Mouse (Mus musculus) lung, postnatal 0 days (tissue): ENCODE measurements at regions not wholly inside any gene's neighbourhood (a gene's known extent, or its start where the extent isn't known, plus 50 kb on each side); places are given as distances from the start of the nearest gene placed in this dataset.

Source experiments
- ATAC-seq: fragments of 200-750 bp; cut with Nextera tagmentation; 2 replicates; pipeline ENCODE4 v1.8.0; 2017; ENCODE audit warnings: moderate library complexity
- DNase-seq: peaks from one replicate; pipeline ENCODE4 v3.0.0-alpha.2; 2016; ENCODE audit warnings: low spot score
- H3K27ac ChIP-seq: fragments of 300-500 bp; sonication (generic); 2 replicates; pipeline ENCODE4 v1.5.1; 2014; ENCODE audit warnings: antibody characterized with exemption, mild to moderate bottlenecking, low read length, mixed read lengths
- H3K27me3 ChIP-seq: fragments of 300-500 bp; sonication (generic); replicated peaks from 2 replicates; pipeline ENCODE4 v1.6.1; 2014; ENCODE audit warnings: low read length, mixed read lengths; ENCODE audit not compliant: insufficient read depth
- H3K36me3 ChIP-seq: fragments of 300-500 bp; sonication (generic); 2 replicates; pipeline ENCODE4 v1.6.1; 2014; ENCODE audit warnings: low read length, mixed read lengths; ENCODE audit not compliant: insufficient read depth
- H3K4me1 ChIP-seq: fragments of 300-500 bp; sonication (generic); 2 replicates; pipeline ENCODE4 v1.6.1; 2014; ENCODE audit warnings: antibody characterized with exemption, low read depth, low read length, mixed read lengths; ENCODE audit not compliant: insufficient read depth
- H3K4me2 ChIP-seq: fragments of 300-500 bp; sonication (generic); replicated peaks from 2 replicates; pipeline ENCODE4 v1.6.1; 2014; ENCODE audit warnings: low read depth, mild to moderate bottlenecking, low read length, moderate library complexity, mixed read lengths
- H3K4me3 ChIP-seq: fragments of 300-500 bp; sonication (generic); 2 replicates; pipeline ENCODE4 v1.5.1; 2014; ENCODE audit warnings: low read depth, low read length
- H3K9ac ChIP-seq: fragments of 300-500 bp; sonication (generic); replicated peaks from 2 replicates; pipeline ENCODE4 v1.6.1; 2014; ENCODE audit warnings: low read depth, mild to moderate bottlenecking
- H3K9me3 ChIP-seq: fragments of 300-500 bp; sonication (generic); 2 replicates; pipeline ENCODE4 v1.6.1; 2016; ENCODE audit warnings: low read length, mixed read lengths
- CTCF ChIP-seq: IDR thresholded peaks from 2 replicates; pipeline ENCODE4 v1.5.1; 2016; ENCODE audit warnings: antibody characterized with exemption, mild to moderate bottlenecking
- EP300 ChIP-seq: IDR thresholded peaks from 2 replicates; pipeline ENCODE4 v1.6.1; 2016; ENCODE audit warnings: antibody characterized with exemption, mild to moderate bottlenecking, control low read depth
- WGBS: fragments of 180-500 bp; shearing (Covaris S2); extraction: QIAGEN DNeasy Blood & Tissue Kit; methylation state at CpG from one replicate; pipeline ENCODE4 v1.1.7; 2014; 5-methylcytosine and 5-hydroxymethylcytosine counted together

- H3K27ac ChIP-seq: no peak overlapping the region
- H3K4me2 ChIP-seq: no peak overlapping the region
- H3K4me3 ChIP-seq: no peak overlapping the region
- DNase-seq (no peak), ATAC-seq (no peak)
- no peaks in the 10 kb centered on the region for H3K27me3 ChIP-seq
- no peaks in the 10 kb centered on the region for H3K36me3 ChIP-seq
- WGBS: 61% methylated on average over 2 of the region's 2 CpGs
- no peak overlapping the region for H3K9ac ChIP-seq
- no peaks in the 10 kb centered on the region for H3K9me3 ChIP-seq
- no peak for TF ChIP-seq CTCF
- no peak for TF ChIP-seq EP300
- H3K4me1 ChIP-seq: no peaks in the 10 kb centered on the region
Measured at GRCm38 (mm10) chr9:92879812-92880211, 337.8 kb downstream of the Plod2 start.

GRCm38 (mm10) chr9:92882251-92882832 is 340.3 kb downstream of the Plod2 start:
- Histone ChIP-seq H3K4me2 (no peak overlapping the region), H3K36me3 (no peaks in the 10 kb centered on the region), H3K27ac (no peak overlapping the region), H3K9me3 (no peaks in the 10 kb centered on the region), H3K27me3 (no peaks in the 10 kb centered on the region), H3K9ac (no peak overlapping the region), H3K4me3 (no peak overlapping the region), H3K4me1 (no peaks in the 10 kb centered on the region)
- TF ChIP-seq CTCF (no peak), EP300 (no peak)
- WGBS: 42% methylated on average over 3 of the region's 3 CpGs
- ATAC-seq (no peak), DNase-seq (no peak)

- no peak overlapping the region for H3K27ac ChIP-seq
- H3K9me3 ChIP-seq: no peaks in the 10 kb centered on the region
- DNase-seq (no peak), ATAC-seq (no peak)
- H3K4me1 ChIP-seq: no peaks in the 10 kb centered on the region
- no peak overlapping the region for H3K9ac ChIP-seq
- TF ChIP-seq CTCF (no peak), EP300 (no peak)
- H3K4me2 ChIP-seq: no peak overlapping the region
- no peaks in the 10 kb centered on the region for H3K36me3 ChIP-seq
- H3K4me3 ChIP-seq: no peak overlapping the region
- H3K27me3 ChIP-seq: no peaks in the 10 kb centered on the region
Measured at GRCm38 (mm10) chr9:92890063-92890462, 348.0 kb downstream of the Plod2 start.

GRCm38 (mm10) chr9:92899733-92900132 is 357.7 kb downstream of the Plod2 start:
- no peak for DNase-seq
- Histone ChIP-seq H3K4me3 (no peak overlapping the region), H3K9ac (no peak overlapping the region), H3K36me3 (no peaks in the 10 kb centered on the region), H3K27me3 (no peaks in the 10 kb centered on the region), H3K4me2 (no peak overlapping the region), H3K4me1 (no peaks in the 10 kb centered on the region), H3K9me3 (no peaks in the 10 kb centered on the region), H3K27ac (no peak overlapping the region)
- ATAC-seq: no peak
- TF ChIP-seq CTCF (no peak), EP300 (no peak)
- WGBS: 58% methylated on average over 4 of the region's 4 CpGs

- ATAC-seq (no peak), DNase-seq (no peak)
- Histone ChIP-seq H3K27ac (no peak overlapping the region), H3K4me3 (no peak overlapping the region), H3K4me2 (no peak overlapping the region), H3K27me3 (no peaks in the 10 kb centered on the region), H3K36me3 (no peaks in the 10 kb centered on the region), H3K9me3 (no peaks in the 10 kb centered on the region), H3K4me1 (no peaks in the 10 kb centered on the region), H3K9ac (no peak overlapping the region)
- TF ChIP-seq EP300: no peak
- TF ChIP-seq CTCF: no peak
Measured at GRCm38 (mm10) chr9:92907102-92907501, 365.1 kb downstream of the Plod2 start.

- Histone ChIP-seq H3K27ac (no peak overlapping the region), H3K4me3 (no peak overlapping the region), H3K4me1 (no peaks in the 10 kb centered on the region), H3K36me3 (no peaks in the 10 kb centered on the region), H3K9ac (no peak overlapping the region), H3K4me2 (no peak overlapping the region), H3K27me3 (no peaks in the 10 kb centered on the region), H3K9me3 (no peaks in the 10 kb centered on the region)
- WGBS: 79% methylated on average over 1 of the region's 1 CpGs
- DNase-seq (no peak), ATAC-seq (no peak)
- TF ChIP-seq EP300: no peak
- no peak for TF ChIP-seq CTCF
Measured at GRCm38 (mm10) chr9:92919396-92919795, 377.4 kb downstream of the Plod2 start.
